Mouse (Mus musculus) testis, adult 10 weeks (tissue): ENCODE data around the gene 1700019D03Rik. TPM values are rescaled to one million over a fixed set of nuclear protein-coding genes. Genes with fewer than 3 reads are reported as not detected.

Experiments
- polyA plus RNA-seq: library from polyadenylated mRNA; stranded (reverse); fragments of 350-450 nt; fragmentation: Illumina TruSeq; extraction: RNeasy Lipid Tissue Mini Kit (QIAGEN cat#74804); gene quantifications from one replicate; pipeline ENCODE4 v1.2.3, GENCODE M21; 2014; ENCODE audit warnings: low read depth, low replicate concordance

Gene 1700019D03Rik
- polyA plus RNA-seq: 251 TPM

DNA sequence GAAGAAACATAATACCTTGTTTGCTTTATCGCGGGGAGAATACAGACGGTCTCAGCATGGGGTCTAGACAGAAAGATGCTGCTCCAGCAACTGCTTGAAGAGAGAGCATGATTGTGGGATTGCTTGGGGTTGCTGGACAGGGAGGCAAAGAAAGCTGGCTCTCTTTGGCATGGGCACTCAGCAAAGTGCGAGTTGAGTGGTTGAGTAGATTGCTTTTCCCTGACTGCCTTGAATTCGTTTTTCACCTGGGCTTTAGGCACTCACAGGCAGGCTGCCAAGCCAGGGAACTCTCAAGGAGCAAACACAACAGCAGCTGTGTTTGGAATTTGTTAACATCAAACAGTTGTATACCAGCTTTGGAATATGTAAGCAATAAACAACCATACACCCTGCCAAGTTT lies at the start of gene 1700019D03Rik:
Gene 1700019D03Rik, minus strand, starts transcription at position 101 of the 400 bp plus-strand sequence.

DNA sequence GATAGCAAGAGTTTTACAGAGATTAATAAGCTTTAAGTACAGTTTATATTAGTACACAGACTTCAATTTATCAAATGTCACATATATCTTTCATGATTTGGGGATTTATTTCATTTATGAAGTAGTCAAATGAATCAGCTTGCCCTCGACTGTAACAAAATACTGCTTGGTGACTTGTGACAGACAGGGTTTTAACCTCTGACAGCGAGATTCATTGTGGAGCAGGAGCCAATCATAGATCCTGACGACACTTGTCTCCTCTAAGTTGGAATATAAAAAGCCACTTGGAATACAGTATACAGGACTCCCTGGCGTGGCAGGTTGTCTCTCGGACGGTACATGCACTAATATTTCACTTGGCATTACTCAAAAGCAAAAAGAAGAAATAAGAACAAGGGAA lies 41.4 kb upstream of the 1700019D03Rik start, which contains the start of gene Mstn:
Gene Mstn, plus strand, starts transcription at position 301 of the 400 bp plus-strand sequence.

Other genes with a start within 250 kb of the 1700019D03Rik start
- gene Inpp1, start 202.5 kb downstream of the 1700019D03Rik start, polyA plus RNA-seq: 43.4 TPM
- 20.5 TPM for gene Hibch, start 175.2 kb downstream of the 1700019D03Rik start, polyA plus RNA-seq
- 0.10 TPM for gene Mstn, start 41.5 kb upstream of the 1700019D03Rik start, polyA plus RNA-seq
- 923 TPM for gene 1700019A02Rik, start 167.5 kb upstream of the 1700019D03Rik start, polyA plus RNA-seq